Mouse (Mus musculus) liver, adult 2 months (tissue): ENCODE data around the gene Tsga13. TPM values are rescaled to one million over a fixed set of nuclear protein-coding genes. Genes with fewer than 3 reads are reported as not detected.

Source experiments
- DNase-seq: peaks from one replicate; pipeline ENCODE4 v3.0.0-alpha.2; 2011; ENCODE audit warnings: low read depth, low spot score; ENCODE audit errors: extremely low read depth
- H3K27ac ChIP-seq: fragments of 200-500 bp; replicated peaks from 2 replicates; pipeline ENCODE4 v1.5.1; 2012; ENCODE audit warnings: low read depth, mild to moderate bottlenecking, control low read depth, inconsistent platforms, low read length; ENCODE audit not compliant: insufficient read depth
- H3K27me3 ChIP-seq: fragments of 200-500 bp; 2 replicates; pipeline ENCODE4 v1.6.1; 2012; ENCODE audit warnings: mild to moderate bottlenecking, moderate library complexity, low read length, inconsistent platforms; ENCODE audit not compliant: control insufficient read depth, insufficient read depth
- H3K36me3 ChIP-seq: fragments of 200-500 bp; 2 replicates; pipeline ENCODE4 v1.6.1; 2012; ENCODE audit warnings: low read length, inconsistent platforms; ENCODE audit not compliant: control insufficient read depth, insufficient read depth
- H3K4me1 ChIP-seq: fragments of 200-500 bp; 2 replicates; pipeline ENCODE4 v1.6.1; 2011; ENCODE audit warnings: low read length; ENCODE audit not compliant: control insufficient read depth, insufficient read depth
- H3K4me3 ChIP-seq: fragments of 200-500 bp; 2 replicates; pipeline ENCODE4 v1.5.1; 2011; ENCODE audit warnings: low read depth, mild to moderate bottlenecking, control low read depth, low read length, moderate library complexity; ENCODE audit not compliant: insufficient read depth
- H3K79me2 ChIP-seq: fragments of 200-500 bp; 2 replicates; pipeline ENCODE4 v1.6.1; 2012; ENCODE audit warnings: inconsistent platforms, mild to moderate bottlenecking, low read length, moderate library complexity; ENCODE audit not compliant: control insufficient read depth, insufficient read depth
- H3K9ac ChIP-seq: fragments of 200-500 bp; 2 replicates; pipeline ENCODE4 v1.6.1; 2012; ENCODE audit warnings: low read depth, mild to moderate bottlenecking, control low read depth, inconsistent platforms, low read length
- CTCF ChIP-seq: fragments of 200-500 bp; IDR thresholded peaks from 2 replicates; pipeline ENCODE4 v1.5.1; 2011; ENCODE audit warnings: low read depth, low read length, control low read depth
- POLR2A ChIP-seq: fragments of 200-500 bp; IDR thresholded peaks from 2 replicates; pipeline ENCODE4 v1.6.1; 2011; ENCODE audit warnings: low read length, control low read depth; ENCODE audit not compliant: insufficient read depth; ENCODE audit errors: extremely low read depth
- WGBS: fragments of 180-500 bp; shearing (Covaris S2); methylation state at CpG from one replicate; pipeline ENCODE4 v1.1.7; 2018; 5-methylcytosine and 5-hydroxymethylcytosine counted together
- polyA plus RNA-seq: library from polyadenylated mRNA; depleted of rRNA; stranded (reverse); fragments of >200 nt; gene quantifications from 2 replicates; pipeline ENCODE4 v1.2.3, GENCODE M21; 2012
- total RNA-seq: library from RNA; depleted of rRNA; stranded (reverse); fragments of >200 nt; gene quantifications from 2 replicates; pipeline ENCODE4 v1.2.3, GENCODE M21; 2014

The Tsga13 gene
- total and polyA plus RNA-seq, 2 experiments, result not detected

DNA sequence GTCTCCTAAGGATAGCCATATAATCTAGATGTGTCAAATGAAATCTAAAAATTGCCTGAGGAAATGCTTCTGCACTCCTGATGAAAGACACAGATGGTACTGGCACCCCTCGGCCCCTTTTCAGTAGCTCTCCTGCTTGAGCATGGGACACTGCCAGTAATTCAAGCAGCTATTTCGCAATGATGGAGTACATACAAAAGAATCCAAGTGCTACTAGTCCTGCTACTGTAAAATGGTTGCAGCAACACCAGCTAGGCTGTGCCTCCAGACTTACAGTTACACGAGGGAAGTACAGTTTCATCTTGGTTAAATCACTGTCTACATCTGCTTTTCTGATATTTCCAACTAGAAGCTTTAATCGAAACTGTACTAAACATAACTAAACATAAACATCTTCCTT lies 31.9 kb downstream of the Tsga13 start:
- Histone ChIP-seq H3K9ac (no peak overlapping the region), H3K79me2 (no peaks in the 10 kb centered on the region), H3K27ac (no peak overlapping the region), H3K36me3 (peaks cover 17% of the 10 kb centered on the region), H3K4me3 (no peak overlapping the region), H3K4me1 (no peaks in the 10 kb centered on the region), H3K27me3 (no peaks in the 10 kb centered on the region)
- peak; percentile 40 for DNase-seq
- TF ChIP-seq CTCF, result no peak
- TF ChIP-seq POLR2A, result no peak
- 56% methylated on average over 4 of the region's 4 CpGs for WGBS

DNA sequence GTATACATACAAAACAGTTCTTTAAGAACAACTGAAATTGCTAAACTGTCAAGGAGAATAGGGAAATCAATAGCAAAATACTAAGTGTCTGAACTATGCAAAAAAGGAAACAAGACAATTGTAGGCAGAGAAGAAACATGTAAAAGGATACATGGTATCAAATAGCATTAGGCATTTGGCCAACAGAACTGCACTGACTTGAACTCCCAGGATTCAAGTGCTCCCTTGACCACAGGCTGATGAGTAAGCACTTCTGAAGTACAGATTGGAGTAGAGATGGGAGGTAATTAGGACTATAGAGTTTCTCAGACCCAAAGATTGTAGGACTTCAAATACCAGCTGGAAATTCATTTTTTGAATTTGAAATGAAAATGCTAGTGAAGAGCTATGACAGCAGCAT lies 38.7 kb downstream of the Tsga13 start:
- no peak overlapping the region for H3K9ac ChIP-seq
- TF ChIP-seq CTCF (no peak), POLR2A (no peak)
- H3K79me2 ChIP-seq, result no peaks in the 10 kb centered on the region
- no peak for DNase-seq
- H3K27ac ChIP-seq, result no peak overlapping the region
- H3K4me1 ChIP-seq, result no peaks in the 10 kb centered on the region
- no peaks in the 10 kb centered on the region for H3K27me3 ChIP-seq
- H3K36me3 ChIP-seq, result peaks cover 5% of the 10 kb centered on the region
- H3K4me3 ChIP-seq, result no peak overlapping the region

DNA sequence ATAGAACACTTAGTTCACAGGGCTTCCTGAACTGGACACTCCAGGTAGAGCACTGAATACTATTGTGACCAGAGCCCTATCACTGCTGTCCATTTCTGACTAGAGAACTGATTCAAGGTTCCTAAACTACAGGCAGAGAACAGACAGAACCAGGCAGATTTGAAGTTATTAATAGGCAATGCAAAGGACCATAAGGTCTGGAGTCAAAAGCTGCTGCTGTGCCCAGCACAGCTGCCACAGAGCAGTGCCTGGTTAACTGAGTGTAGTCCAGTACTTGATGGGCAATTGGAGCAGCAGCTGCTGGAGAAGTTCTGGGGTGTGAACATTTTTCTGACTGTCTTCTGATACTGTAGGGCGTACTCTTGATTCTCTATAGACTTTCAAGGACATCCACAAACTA lies 48.9 kb downstream of the Tsga13 start:
- Histone ChIP-seq H3K4me3 (no peak overlapping the region), H3K9ac (no peak overlapping the region), H3K36me3 (no peaks in the 10 kb centered on the region; the same call in 1 of the 2 replicates), H3K27me3 (no peaks in the 10 kb centered on the region), H3K79me2 (no peaks in the 10 kb centered on the region), H3K4me1 (no peaks in the 10 kb centered on the region), H3K27ac (no peak overlapping the region)
- WGBS, result 96% methylated on average over 1 of the region's 1 CpGs
- no peak for DNase-seq
- TF ChIP-seq POLR2A, result no peak
- no peak for TF ChIP-seq CTCF

DNA sequence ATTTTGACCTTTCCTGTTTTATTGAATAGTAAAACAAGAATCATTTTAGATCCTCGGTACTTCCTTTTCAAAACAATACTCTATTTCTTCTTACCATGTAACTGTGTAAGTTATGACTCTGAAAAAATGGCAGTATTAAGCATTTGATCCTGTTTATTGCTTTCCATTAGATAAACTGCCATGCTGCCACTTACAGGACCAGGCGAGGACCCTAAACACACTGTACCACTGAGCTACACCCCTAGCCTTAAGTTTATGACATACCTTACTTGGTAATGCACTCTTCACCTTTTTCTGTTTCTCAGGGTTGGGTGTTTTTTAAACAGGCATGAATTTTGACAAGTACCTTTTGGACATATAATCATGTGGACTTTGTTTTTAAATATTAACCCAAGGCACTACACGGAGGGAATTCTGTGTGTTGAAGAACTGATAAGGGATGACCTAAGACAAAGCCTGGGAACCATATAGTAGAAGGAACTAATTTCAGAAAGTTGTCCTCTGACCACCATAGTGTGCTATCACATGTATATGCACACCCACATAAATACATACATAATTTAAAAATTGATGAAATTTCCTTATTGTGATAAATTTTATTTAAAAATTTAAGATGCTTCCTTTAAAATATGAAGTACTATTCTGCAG lies 50.2 kb downstream of the Tsga13 start:
- Histone ChIP-seq H3K36me3 (no peaks in the 10 kb centered on the region), H3K4me3 (no peak overlapping the region), H3K79me2 (no peaks in the 10 kb centered on the region), H3K9ac (no peak overlapping the region), H3K27ac (no peak overlapping the region), H3K27me3 (no peaks in the 10 kb centered on the region), H3K4me1 (no peaks in the 10 kb centered on the region)
- no peak for DNase-seq
- no peak for TF ChIP-seq CTCF
- TF ChIP-seq POLR2A, result no peak
- 64% methylated on average over 3 of the region's 3 CpGs for WGBS

DNA sequence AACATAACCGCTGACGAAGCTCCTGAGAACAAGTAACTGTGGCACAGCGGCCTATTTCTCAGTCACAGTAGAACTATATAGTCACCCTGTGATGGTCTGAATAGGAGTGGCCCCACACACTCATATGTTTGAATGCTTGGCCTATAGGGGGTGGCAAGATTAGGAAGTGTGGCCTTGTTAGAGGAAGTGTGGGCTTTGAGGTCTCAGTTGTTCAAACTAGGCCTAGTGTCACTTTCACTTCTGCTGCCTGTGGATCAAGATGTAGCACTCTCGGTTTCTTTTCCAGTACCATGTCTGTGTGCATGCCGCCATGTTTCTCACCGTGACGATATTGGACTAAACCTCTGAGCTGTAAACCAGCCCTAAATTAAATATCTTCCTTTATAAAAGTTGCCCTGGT lies 59.4 kb downstream of the Tsga13 start:
- DNase-seq, result peak; percentile 34
- TF ChIP-seq CTCF (no peak), POLR2A (no peak)
- 94% methylated on average over 7 of the region's 7 CpGs for WGBS
- no peaks in the 10 kb centered on the region for H3K4me1 ChIP-seq
- H3K27me3 ChIP-seq, result no peaks in the 10 kb centered on the region
- H3K27ac ChIP-seq, result no peak overlapping the region
- no peak overlapping the region for H3K4me3 ChIP-seq
- no peak overlapping the region for H3K9ac ChIP-seq
- H3K36me3 ChIP-seq, result peaks cover 18% of the 10 kb centered on the region
- H3K79me2 ChIP-seq, result no peaks in the 10 kb centered on the region

DNA sequence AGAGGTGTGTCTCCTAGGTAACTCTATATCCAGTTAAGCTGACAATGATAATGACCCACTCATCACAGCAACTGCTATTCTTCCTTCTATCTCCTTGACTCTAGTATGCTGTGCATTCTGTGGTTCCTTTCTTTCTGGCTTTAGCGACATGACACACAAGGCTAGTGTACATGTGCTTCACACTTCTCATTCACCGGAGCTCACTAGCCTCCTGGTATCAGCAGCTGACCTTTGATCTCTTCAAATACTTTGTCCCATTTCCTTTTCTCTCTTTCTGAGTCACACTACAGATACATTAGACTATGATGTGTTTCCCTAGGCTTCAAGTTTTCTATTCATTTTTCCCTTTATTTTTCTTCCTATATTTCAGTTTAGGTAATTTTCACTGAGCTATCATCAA lies 60.2 kb downstream of the Tsga13 start:
- Histone ChIP-seq H3K4me1 (peaks cover 2% of the 10 kb centered on the region; the same call in 1 of the 2 replicates), H3K79me2 (no peaks in the 10 kb centered on the region), H3K27me3 (no peaks in the 10 kb centered on the region), H3K4me3 (no peak overlapping the region), H3K27ac (no peak overlapping the region), H3K9ac (no peak overlapping the region), H3K36me3 (peaks cover 18% of the 10 kb centered on the region)
- DNase-seq, result peak; percentile 14
- TF ChIP-seq CTCF (no peak), POLR2A (no peak)
- WGBS, result 44% methylated on average over 2 of the region's 2 CpGs
